Mouse (Mus musculus) left cerebral cortex, adult 11 months (tissue): ENCODE data around the gene Ttll2.
"Not testable (repeated sequence)": the region's sequence is repeated elsewhere in the genome, so short reads cannot be mapped to it uniquely, and the experiment has no call there.

Experiments used
- DNase-seq: peaks from one replicate; pipeline ENCODE4 v3.0.0; 2022; ENCODE audit warnings: low spot score

The Ttll2 gene

DNA sequence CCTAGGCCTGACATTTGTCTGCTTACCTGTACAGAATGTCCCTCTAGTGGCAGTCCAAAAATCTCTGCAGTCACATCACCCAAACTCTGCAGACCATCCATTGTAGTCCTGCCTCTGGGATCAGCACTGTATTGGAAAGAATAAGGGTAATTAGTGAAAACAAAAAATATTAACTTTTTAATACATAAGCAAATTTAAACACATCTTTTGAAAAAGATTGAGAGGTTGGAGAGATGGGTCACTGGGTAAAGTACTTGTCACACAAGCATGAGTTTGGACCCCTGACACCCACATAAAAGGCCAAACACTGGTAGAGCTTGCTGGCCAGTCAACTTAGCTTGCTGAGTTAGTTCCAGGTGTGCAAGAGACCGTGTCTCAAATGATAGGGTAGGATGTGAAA, at the start of gene Ttll2:
Gene Ttll2, minus strand, starts transcription at position 101 of the 400 bp plus-strand sequence.
- DNase-seq, result not testable (repeated sequence)

- DNase-seq, result not testable (repeated sequence)
Observed at GRCm38 (mm10) chr17:7399770-7400169, 47.3 kb upstream of the Ttll2 start.

DNA sequence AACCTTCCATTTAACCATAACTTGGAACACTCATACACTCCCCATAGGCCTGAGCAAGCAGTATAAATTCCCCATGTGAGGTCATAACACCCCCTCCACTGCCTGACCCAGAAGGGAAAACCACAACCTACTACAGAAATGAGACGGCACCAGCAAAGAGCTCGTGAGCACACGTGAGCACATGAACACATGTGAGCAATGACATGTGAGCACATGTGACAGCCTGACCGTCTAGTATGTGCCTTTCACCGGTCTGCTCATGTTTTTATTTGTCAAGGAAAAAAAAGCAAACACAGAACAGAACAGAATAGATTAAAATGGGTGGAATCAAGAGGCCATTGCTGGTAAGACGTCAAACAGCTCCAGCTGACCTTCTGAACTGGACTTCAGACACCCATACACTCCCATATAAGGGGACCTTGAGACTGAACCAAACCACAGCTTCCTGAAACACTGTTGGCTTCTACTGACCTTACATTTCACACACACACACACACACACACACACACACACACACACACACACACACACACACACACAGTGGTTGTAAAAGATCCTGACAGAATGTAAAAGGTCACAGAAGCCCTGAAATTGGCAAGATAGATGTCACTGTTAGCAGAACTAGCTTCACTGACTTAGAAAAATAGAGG, 45.8 kb upstream of the Ttll2 start:
- DNase-seq, result not testable (repeated sequence)

GRCm38 (mm10) chr17:7397079-7397478, 44.6 kb upstream of the Ttll2 start:
- DNase-seq, result not testable (repeated sequence)

GRCm38 (mm10) chr17:7396288-7396687, 43.8 kb upstream of the Ttll2 start:
- DNase-seq, result not testable (repeated sequence)

DNA sequence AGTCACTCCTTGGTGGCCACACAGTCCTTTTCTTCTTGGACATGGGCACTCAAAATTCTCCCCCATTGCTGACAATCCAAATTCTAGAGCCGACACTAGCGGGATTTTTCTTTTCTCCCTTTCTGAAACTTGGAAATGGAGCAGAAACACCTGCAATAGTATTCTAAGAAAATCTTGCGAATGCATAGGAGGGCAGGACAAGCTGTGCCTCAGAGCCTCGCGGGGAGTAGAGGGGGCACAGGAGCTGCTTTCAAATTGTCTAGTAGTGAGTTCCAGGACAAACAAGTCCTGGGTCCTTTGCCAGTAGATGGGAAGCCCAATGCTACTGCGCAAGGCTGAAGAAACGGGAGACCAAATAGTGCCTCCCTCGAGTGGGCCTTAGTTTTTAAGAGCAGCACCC, 43.2 kb upstream of the Ttll2 start:
- not testable (repeated sequence) for DNase-seq

DNA sequence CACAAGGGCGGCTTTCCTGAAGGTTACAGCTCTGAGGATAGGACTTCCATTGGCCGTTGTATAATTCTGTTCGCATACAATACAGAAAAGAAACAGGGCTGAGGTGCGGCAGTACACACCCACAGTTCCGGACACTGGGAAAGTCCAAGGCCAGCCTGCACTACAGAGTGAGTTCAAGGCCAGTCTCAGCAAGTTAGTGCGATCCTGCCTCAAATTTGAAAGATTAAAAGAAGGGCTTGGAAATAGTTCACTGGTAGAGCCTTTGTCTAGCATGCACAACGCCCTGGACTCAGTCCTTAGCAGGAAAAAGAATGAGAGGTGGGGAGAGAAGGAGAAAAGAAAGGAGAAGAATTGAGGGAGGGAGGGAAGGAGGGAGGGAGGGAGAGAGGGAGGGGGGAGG, 42.6 kb upstream of the Ttll2 start:
- DNase-seq, result not testable (repeated sequence)

GRCm38 (mm10) chr17:7389898-7390297, 37.4 kb upstream of the Ttll2 start:
- DNase-seq, result not testable (repeated sequence)

GRCm38 (mm10) chr17:7388958-7389356, 36.5 kb upstream of the Ttll2 start:
- DNase-seq, result not testable (repeated sequence)

- DNase-seq, result not testable (repeated sequence)
Observed at GRCm38 (mm10) chr17:7388341-7388957, 36.0 kb upstream of the Ttll2 start.

- DNase-seq, result not testable (repeated sequence)
Observed at GRCm38 (mm10) chr17:7386016-7386415, 33.5 kb upstream of the Ttll2 start.

DNA sequence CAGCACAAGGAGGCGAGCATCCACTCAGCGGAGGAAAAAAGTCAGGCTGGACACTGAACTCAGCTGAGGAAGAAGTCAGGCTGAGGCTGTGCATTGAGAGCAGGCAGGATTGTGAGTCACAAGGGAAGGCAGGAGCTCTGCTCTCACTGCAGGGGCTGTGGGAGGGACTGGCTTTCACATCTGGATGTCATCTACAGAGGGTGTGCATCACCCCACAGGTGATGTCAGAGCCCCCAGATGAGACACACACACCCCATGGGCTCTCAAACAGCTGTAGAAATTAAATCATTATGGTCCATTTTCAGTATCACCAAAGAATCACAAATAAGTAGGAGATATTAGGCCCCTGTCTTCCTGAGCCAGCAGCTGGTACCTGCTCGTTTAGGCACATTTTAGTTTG, 32.9 kb upstream of the Ttll2 start, which contains the start of gene Unc93a2:
Gene Unc93a2, minus strand, starts transcription at position 101 of the 400 bp plus-strand sequence.
- not testable (repeated sequence) for DNase-seq

GRCm38 (mm10) chr17:7383167-7384143, 31.0 kb upstream of the Ttll2 start:
- not testable (repeated sequence) for DNase-seq

GRCm38 (mm10) chr17:7382711-7383110, 30.2 kb upstream of the Ttll2 start:
- not testable (repeated sequence) for DNase-seq

GRCm38 (mm10) chr17:7377907-7378306, 25.4 kb upstream of the Ttll2 start:
- not testable (repeated sequence) for DNase-seq

DNA sequence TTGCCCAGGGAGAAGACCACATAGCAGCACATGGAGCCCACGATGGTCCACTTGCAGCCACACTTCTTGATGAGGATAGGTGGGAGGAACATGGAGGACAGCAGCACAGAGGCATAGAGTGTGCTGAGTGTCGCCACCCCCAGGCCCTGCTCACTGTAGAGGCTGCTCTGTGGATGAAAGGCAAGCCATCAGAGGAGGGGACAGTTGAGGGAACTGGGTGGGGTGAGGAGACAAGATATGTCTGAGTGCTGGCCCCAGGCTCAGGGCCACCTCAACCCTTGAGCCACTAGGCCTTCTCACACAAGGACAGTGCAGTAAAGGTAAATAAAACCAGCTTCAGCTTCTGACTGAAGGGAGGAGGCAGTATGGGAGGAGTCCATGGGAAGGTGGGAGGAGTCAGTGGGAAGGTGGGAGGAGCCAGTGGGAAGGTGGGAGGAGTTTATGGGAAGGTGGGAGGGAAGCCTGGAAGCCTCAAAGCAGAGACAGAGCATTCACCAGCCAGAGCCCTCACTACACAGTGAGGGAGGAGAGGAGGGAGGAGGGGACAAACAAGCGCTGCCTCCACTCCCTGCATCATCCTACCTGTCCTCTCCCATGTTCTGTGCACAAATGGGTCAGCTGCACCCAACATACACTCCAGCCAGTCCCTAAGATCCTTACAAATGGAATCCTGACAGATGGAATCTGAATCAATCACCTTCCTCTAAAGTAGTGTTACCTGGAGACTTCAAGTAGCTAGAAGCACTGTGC, 24.6 kb upstream of the Ttll2 start:
- DNase-seq, result not testable (repeated sequence)

GRCm38 (mm10) chr17:7371879-7372278, 19.4 kb upstream of the Ttll2 start, which contains the start of gene Gm49630:
Gene Gm49630 (minus strand): TSS chr17:7371979.
- not testable (repeated sequence) for DNase-seq

DNA sequence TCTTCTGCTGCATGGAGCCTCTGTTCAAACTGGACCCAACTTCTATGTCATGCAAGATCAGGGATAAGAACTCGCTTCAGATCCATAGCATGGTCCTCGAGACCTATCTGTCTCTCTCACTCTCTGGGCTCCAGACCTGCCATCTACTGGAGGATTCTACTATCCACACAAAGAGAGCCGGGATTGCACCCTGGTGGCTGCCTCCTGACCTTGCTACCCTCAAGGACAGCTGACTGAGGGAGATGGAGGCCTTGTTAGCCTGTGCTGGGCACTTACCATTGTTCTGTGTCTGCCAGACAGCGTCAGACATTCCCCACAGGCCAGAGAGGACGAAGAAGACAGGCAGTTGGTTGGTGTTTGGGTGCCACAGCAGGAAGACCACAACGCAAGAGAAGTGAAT, 16.9 kb upstream of the Ttll2 start:
- not testable (repeated sequence) for DNase-seq

DNA sequence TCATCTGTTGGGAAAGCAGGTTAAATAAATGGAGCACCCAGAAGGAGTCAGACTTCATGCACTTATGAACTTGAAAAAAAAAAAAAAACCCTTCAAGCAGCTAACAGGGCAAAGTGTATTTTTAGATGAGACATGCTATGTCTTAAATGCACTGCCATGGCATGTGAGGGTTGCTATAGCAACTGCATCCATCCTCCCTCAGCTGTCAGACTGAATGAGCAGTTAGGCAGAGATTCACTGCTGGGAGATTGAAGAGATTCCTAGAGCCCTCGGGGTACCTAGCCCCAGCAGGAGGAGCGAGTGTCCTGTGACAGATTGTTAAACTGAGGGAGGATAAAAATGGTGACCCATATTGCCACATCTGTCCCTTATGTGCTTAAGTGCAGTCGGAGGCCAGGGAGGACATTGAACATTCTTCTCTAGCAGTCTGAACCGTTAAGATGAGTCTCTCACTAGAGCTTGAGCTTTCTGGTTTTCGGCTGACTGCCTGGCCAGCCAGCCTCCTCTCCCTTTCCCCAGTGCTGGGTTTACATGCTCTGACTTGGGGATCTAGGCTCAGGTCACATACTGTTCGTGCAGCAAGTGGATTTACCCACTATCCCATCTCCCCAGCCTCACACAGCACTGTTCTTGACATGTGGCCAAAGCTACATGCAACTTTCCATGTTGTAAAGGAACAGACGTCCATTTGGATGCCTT, 14.3 kb upstream of the Ttll2 start:
- DNase-seq, result not testable (repeated sequence)

DNA sequence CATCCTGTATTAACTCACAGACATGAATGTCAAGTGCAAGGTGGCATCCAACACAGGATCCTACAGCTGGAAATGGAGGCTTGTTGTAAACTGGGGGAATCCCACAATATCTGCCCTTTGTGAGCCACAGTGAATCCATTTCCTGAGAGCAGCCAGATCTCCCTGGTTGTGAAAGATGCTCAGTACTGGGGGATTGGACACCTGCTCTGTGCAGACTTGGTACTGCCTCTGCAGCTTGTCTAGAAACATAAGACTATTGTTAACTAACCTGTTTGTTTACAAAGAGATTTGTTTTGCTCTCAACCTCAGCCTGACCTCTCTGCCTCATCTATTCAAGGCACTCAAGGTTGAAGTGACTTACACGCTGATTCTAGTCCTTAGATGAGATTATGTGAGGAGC, 13.8 kb upstream of the Ttll2 start:
- DNase-seq, result not testable (repeated sequence)

DNA sequence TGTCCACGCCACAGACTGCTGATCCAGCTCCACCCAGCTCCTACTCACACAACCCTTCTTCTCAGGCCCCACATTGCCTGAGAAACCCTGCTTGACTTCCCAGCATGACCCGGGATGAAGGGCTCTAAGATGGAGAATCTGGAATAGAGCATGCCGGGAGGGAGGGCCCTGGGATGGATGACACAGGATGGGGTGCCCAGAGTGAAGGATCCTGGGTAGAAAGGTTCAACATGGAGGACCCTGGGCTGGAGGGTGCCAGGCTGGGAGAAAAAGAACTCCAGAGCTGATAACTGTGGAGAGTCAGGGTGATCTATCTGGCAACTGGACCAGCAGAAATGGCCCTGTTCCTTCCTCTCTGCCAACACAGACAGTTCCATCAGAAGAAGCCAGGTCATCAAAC, 13.1 kb upstream of the Ttll2 start:
- not testable (repeated sequence) for DNase-seq
